Mouse (Mus musculus) liver, postnatal 0 days (tissue): ENCODE results near the gene Zfp410.

Source experiments
- CTCF ChIP-seq: sonication (generic); IDR thresholded peaks from 2 replicates; pipeline ENCODE4 v1.5.1; 2016; ENCODE audit warnings: antibody characterized with exemption, low read depth
- EP300 ChIP-seq: IDR thresholded peaks from 2 replicates; pipeline ENCODE4 v1.6.1; 2016; ENCODE audit warnings: antibody characterized with exemption, low read depth, mild to moderate bottlenecking

GRCm38 (mm10) chr12:84275288-84275687 is 41.4 kb upstream of the Zfp410 start:
- no peak for TF ChIP-seq EP300
- TF ChIP-seq CTCF, result no peak
